Mouse (Mus musculus): Measurements from ENCODE around the gene Foxj3. TPM values are rescaled to one million over a fixed set of nuclear protein-coding genes. Genes with fewer than 3 reads are reported as not detected.

Foxj3 gene
- polyA plus RNA-seq, 1 experiment from 2014 or later, result 23.3 TPM

- H3K4me3 ChIP-seq (ENCODE audit: inconsistent target), result peak within 1 kb of the TSS; percentile 56
- peak within 1 kb of the TSS; percentile 36 for H3K27ac ChIP-seq
- no peaks in the 10 kb centered on the region for H3K36me3 ChIP-seq (ENCODE audit: inconsistent target)
- WGBS (ENCODE audit: missing documents), result under 1% methylated on average over 70 of the region's 85 CpGs
- H3K79me2 ChIP-seq (ENCODE audit: inconsistent target), result peaks cover 41% of the 10 kb centered on the region
These were observed 2.4 kb downstream of the Foxj3 start, which contains the start of gene Frg2f1 for GRCm38 (mm10) chr4:119539031-119539824. Frg2f1 (minus strand) TSS chr4:119539529.

DNA sequence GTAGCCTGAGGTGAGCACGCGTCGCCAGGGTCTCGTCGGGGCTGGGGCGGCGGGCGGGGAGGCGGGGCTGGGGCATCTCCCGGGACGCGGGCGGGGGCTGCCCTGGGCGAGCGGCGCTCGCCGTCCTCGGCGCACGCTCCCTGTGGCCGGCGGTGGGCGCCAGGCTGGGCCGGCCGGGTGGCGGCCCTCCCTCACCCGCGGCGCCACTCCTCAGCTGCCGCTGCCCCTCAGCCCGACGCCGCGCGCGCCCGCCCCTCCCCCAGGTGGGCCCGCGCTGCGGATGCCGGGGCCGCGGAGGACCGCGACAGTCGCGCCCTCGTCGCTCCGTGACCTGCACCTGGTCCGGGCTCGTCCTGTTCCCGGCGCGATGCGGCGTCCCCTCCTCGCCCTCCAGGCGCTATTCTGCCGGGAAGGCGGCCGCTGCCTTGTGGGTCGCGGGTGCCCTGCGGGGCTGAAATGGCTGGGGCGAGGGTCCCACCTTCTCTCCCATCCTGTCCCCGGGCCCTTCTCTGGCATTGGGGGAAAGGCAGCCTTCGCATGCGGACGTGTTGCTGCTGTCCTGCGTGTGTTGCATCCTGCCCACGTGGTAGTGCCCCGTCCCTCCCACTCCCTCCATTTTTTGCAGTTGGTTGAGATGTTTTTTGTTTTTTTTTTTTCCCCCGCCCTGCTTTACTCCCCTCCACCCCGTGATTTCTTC, 3.2 kb downstream of the Foxj3 start:
- peak overlapping the region; percentile 31 for H3K27ac ChIP-seq
- no peaks in the 10 kb centered on the region for H3K36me3 ChIP-seq (ENCODE audit: inconsistent target)
- peaks cover 48% of the 10 kb centered on the region for H3K79me2 ChIP-seq (ENCODE audit: inconsistent target)
- peak overlapping the region; percentile 56 for H3K4me3 ChIP-seq (ENCODE audit: inconsistent target)
- WGBS (ENCODE audit: missing documents), result under 1% methylated on average over 72 of the region's 76 CpGs

DNA sequence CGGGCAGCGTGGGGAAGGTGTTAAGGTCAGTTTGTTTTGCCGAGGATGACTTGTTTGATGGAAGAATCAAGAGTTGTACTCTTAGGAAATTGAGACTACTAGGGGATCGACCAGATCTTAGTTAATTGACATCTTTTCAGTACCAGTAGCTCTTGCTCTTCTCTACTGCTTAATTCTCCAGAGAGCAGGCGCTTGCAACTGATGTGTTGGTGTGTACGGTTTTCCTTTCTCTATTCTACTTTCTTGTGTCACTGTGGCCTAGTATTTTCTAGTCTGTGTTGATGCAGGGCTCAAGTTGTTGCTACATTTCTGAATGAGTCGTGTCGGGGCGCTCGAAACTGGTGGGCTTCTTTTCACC, 3.7 kb downstream of the Foxj3 start:
- WGBS (ENCODE audit: missing documents), result 19% methylated on average over 10 of the region's 10 CpGs
- Histone ChIP-seq H3K79me2 (ENCODE audit: inconsistent target) (peaks cover 53% of the 10 kb centered on the region), H3K4me3 (ENCODE audit: inconsistent target) (peak overlapping the region; percentile 56), H3K27ac (peak overlapping the region; percentile 31), H3K36me3 (ENCODE audit: inconsistent target) (no peaks in the 10 kb centered on the region)

DNA sequence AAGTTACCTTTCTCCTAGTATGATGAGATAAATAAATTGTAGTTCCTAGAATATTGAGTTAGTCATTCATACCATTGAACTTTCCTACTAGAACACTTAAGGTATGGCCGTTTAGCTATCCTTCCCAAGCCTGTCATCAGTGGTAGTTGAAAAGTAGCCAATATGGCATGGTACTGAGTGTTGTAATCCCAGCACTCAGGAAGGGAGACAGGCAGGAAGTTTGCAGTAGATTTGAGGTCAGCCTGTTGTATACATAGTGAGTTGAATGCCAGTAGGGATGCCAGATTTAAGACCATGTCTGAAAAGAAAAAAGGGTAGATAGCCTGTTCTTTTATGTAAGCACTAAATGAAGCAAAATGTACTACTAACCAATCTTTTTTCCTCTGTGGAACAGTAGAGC, 14.1 kb downstream of the Foxj3 start:
- 45% methylated on average over 1 of the region's 1 CpGs for WGBS (ENCODE audit: missing documents)
- Histone ChIP-seq H3K4me3 (ENCODE audit: inconsistent target) (no peak overlapping the region), H3K27ac (no peak overlapping the region), H3K79me2 (ENCODE audit: inconsistent target) (peaks cover 100% of the 10 kb centered on the region), H3K36me3 (ENCODE audit: inconsistent target) (no peaks in the 10 kb centered on the region)

GRCm38 (mm10) chr4:119555466-119555865, 18.7 kb downstream of the Foxj3 start:
- Histone ChIP-seq H3K4me3 (ENCODE audit: inconsistent target) (no peak overlapping the region), H3K79me2 (ENCODE audit: inconsistent target) (peaks cover 100% of the 10 kb centered on the region), H3K36me3 (ENCODE audit: inconsistent target) (no peaks in the 10 kb centered on the region), H3K27ac (no peak overlapping the region)
- WGBS (ENCODE audit: missing documents), result 89% methylated on average over 2 of the region's 2 CpGs

DNA sequence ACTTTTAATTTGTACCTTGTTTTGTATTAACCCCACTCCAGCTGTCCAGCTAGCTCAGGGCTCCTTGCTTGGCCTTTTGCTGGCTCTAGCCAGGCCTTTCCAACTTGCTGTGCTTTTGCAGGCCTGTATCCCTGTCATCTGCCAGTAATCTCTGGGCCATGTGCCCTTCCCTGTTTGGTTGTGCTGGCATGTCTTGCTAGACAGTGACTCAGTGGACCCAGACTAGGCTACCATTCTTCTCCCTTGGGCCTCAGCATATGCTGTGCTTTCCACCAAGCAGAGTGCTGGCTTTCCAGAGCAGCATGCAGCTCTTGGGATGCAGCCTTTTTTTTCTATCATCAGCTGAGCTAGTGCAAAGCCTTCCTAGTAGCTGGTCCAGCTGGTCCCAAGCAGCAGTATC, 26.3 kb downstream of the Foxj3 start:
- H3K27ac ChIP-seq, result no peak overlapping the region
- H3K4me3 ChIP-seq (ENCODE audit: inconsistent target), result no peak overlapping the region
- H3K79me2 ChIP-seq (ENCODE audit: inconsistent target), result peaks cover 99% of the 10 kb centered on the region
- H3K36me3 ChIP-seq (ENCODE audit: inconsistent target), result no peaks in the 10 kb centered on the region

- H3K27ac ChIP-seq, result no peak overlapping the region
These were observed 29.6 kb downstream of the Foxj3 start for GRCm38 (mm10) chr4:119566322-119566835.

GRCm38 (mm10) chr4:119572682-119573081, 35.9 kb downstream of the Foxj3 start:
- WGBS (ENCODE audit: missing documents), result 89% methylated on average over 3 of the region's 3 CpGs
- Histone ChIP-seq H3K4me3 (ENCODE audit: inconsistent target) (no peak overlapping the region), H3K36me3 (ENCODE audit: inconsistent target) (no peaks in the 10 kb centered on the region), H3K79me2 (ENCODE audit: inconsistent target) (peaks cover 87% of the 10 kb centered on the region), H3K27ac (no peak overlapping the region)

More at GRCm38 (mm10) chr4:119566322-119566835, 29.6 kb downstream of the Foxj3 start:
- Histone ChIP-seq H3K36me3 (ENCODE audit: inconsistent target) (no peaks in the 10 kb centered on the region), H3K4me3 (ENCODE audit: inconsistent target) (no peak overlapping the region), H3K79me2 (ENCODE audit: inconsistent target) (peaks cover 99% of the 10 kb centered on the region)
- 98% methylated on average over 4 of the region's 4 CpGs for WGBS (ENCODE audit: missing documents)

- no peak overlapping the region for H3K4me3 ChIP-seq (ENCODE audit: inconsistent target)
- no peak overlapping the region for H3K27ac ChIP-seq
- H3K79me2 ChIP-seq (ENCODE audit: inconsistent target), result peaks cover 87% of the 10 kb centered on the region
- 86% methylated on average over 2 of the region's 2 CpGs for WGBS (ENCODE audit: missing documents)
- no peaks in the 10 kb centered on the region for H3K36me3 ChIP-seq (ENCODE audit: inconsistent target)
These were observed 37.7 kb downstream of the Foxj3 start for GRCm38 (mm10) chr4:119574504-119574903.

DNA sequence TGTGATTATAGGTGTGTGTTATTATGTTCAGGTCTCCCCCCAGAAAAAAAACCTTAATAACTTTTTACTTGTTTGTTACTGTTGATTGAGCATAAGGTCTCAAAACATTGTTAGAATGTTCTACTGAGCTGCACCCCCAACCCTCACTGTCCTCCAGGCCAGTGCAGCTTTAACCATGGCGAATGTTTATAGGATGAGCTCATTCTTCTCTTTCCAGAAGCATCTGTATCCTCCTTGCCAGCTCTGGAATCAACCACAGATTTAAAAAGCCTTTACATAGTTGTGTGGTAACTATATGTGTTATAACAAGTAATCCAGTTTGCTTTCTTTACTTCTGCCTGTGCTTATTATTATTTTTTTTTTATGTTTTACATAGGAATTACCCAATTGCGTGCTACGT, 38.7 kb downstream of the Foxj3 start:
- H3K4me3 ChIP-seq (ENCODE audit: inconsistent target), result no peak overlapping the region

DNA sequence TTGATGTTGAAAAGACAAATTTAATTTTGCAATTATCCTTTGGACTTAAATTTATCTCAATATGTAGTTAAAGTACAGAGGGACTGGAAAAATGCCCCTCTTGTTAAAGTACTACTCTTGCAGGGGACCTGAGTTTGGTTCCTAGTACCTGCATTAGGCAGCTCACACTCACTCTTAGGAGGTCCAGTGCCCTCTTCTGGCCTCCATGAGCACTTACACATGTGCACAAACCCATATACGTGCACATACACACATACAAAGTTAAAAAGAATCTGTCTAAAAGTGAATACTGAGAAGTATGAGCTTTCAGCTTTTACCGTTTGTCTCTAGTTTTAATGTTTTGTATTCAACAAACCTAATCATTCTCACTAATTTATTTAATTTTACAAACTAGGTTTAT, 51.2 kb downstream of the Foxj3 start:
- H3K36me3 ChIP-seq (ENCODE audit: inconsistent target), result 0 out of 2 replicates have a peak, but pooled peaks cover 4% of the 10 kb centered on the region
- WGBS (ENCODE audit: missing documents), result 94% methylated on average over 2 of the region's 2 CpGs
- H3K27ac ChIP-seq, result no peak overlapping the region
- H3K4me3 ChIP-seq (ENCODE audit: inconsistent target), result no peak overlapping the region
- peaks cover 86% of the 10 kb centered on the region for H3K79me2 ChIP-seq (ENCODE audit: inconsistent target)

More for the DNA sequence above, 38.7 kb downstream of the Foxj3 start:
- Histone ChIP-seq H3K36me3 (ENCODE audit: inconsistent target) (no peaks in the 10 kb centered on the region), H3K79me2 (ENCODE audit: inconsistent target) (peaks cover 87% of the 10 kb centered on the region), H3K27ac (no peak overlapping the region)
- 93% methylated on average over 3 of the region's 3 CpGs for WGBS (ENCODE audit: missing documents)

DNA sequence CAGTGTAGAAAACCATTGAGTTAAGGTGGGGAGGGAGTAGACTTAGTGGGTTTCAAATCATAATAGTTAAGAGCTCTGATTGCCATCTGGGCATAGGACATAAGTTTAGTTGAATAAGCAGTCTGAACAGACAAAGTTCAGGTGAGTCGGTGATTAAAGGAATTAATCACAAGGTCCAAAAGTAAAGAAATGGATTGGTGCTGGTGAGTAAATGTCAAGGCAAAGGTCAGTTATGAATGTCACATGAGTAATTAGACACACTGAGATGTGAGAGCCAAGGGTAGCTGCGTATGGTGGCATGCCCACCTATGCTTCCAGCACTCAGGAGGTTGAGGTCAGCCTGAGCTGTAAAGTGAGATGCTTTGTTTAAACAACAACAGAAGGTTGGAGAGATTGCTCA, 52.6 kb downstream of the Foxj3 start:
- Histone ChIP-seq H3K36me3 (ENCODE audit: inconsistent target) (0 out of 2 replicates have a peak, but pooled peaks cover 4% of the 10 kb centered on the region), H3K4me3 (ENCODE audit: inconsistent target) (no peak overlapping the region), H3K27ac (no peak overlapping the region), H3K79me2 (ENCODE audit: inconsistent target) (peaks cover 83% of the 10 kb centered on the region)
- whole genome bisulfite sequencing (ENCODE audit: missing documents), result 100% methylated on average over 2 of the region's 2 CpGs

DNA sequence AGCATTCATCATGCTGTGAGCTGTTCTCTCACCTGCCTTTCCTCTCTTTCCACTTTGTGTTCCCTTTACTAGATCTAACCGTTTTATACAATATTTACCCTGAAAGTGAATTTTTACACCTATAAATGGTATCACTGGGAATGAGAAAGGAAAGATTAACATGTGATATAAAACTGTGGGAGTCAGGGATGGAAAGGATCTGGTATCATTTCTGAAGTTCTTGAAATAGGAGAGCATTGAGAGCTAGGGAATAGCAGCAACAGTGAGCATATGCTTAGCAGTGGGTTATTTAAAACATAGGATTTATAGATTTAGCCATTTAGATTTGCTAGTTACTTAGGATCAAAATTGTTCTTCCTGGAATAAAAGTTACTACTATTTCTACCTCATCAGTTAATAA, 53.2 kb downstream of the Foxj3 start:
- Histone ChIP-seq H3K4me3 (ENCODE audit: inconsistent target) (no peak overlapping the region), H3K27ac (no peak overlapping the region), H3K36me3 (ENCODE audit: inconsistent target) (0 out of 2 replicates have a peak, but pooled peaks cover 4% of the 10 kb centered on the region), H3K79me2 (ENCODE audit: inconsistent target) (peaks cover 83% of the 10 kb centered on the region)
- no CpG with 5 or more reads among the region's 1 CpGs for WGBS (ENCODE audit: missing documents)

GRCm38 (mm10) chr4:119592479-119592878, 55.7 kb downstream of the Foxj3 start:
- Histone ChIP-seq H3K27ac (no peak overlapping the region), H3K79me2 (ENCODE audit: inconsistent target) (peaks cover 68% of the 10 kb centered on the region)
- WGBS (ENCODE audit: missing documents), result 100% methylated on average over 3 of the region's 3 CpGs

DNA sequence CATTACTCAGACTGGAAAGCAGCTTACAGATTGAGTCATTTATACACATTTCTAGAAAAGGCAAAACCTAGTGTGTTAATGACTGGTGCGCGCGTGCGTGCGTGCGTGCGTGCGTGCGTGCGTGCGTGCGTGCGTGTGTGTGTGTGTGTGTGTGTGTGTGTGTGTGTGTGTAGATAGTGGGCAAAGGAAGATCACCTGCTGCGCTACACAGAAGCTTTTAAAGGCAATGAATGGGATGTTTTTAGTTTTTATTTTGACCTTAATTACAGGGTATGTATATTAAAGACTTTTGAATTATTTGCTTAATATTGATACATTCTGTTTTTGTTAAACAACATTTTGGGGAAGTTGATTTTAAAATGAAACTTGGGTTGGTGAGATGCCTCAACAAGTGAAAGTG, 57.5 kb downstream of the Foxj3 start:
- H3K79me2 ChIP-seq (ENCODE audit: inconsistent target), result peaks cover 54% of the 10 kb centered on the region
- H3K4me3 ChIP-seq (ENCODE audit: inconsistent target), result no peak overlapping the region
- 92% methylated on average over 13 of the region's 14 CpGs for WGBS (ENCODE audit: missing documents)
- no peak overlapping the region for H3K27ac ChIP-seq
- H3K36me3 ChIP-seq (ENCODE audit: inconsistent target), result no peaks in the 10 kb centered on the region

More at GRCm38 (mm10) chr4:119592479-119592878, 55.7 kb downstream of the Foxj3 start:
- 0 out of 2 replicates have a peak, but pooled peaks cover 3% of the 10 kb centered on the region for H3K36me3 ChIP-seq (ENCODE audit: inconsistent target)
- no peak overlapping the region for H3K4me3 ChIP-seq (ENCODE audit: inconsistent target)
